Mouse (Mus musculus): ENCODE data around the gene Grik1. TPM values are rescaled to one million over a fixed set of nuclear protein-coding genes. Genes with fewer than 3 reads are reported as not detected.

Gene Grik1
- polyA plus RNA-seq, 1 experiment from 2014 or later: 0.84 TPM

- WGBS: 83% methylated on average over 3 of the region's 3 CpGs
- H3K9me3 ChIP-seq (ENCODE audit: control insufficient read depth, low read length): no peaks in the 10 kb centered on the region
- DNase-seq (ENCODE audit: low spot score): no peak
- H3K4me2 ChIP-seq (ENCODE audit: low read depth, severe bottlenecking): no peak overlapping the region
- no peaks in the 10 kb centered on the region for H3K4me1 ChIP-seq (ENCODE audit: control insufficient read depth, insufficient read depth, low read length)
- no peak overlapping the region for H3K27ac ChIP-seq (replicated peaks; ENCODE audit: low read depth, low read length)
- no peak overlapping the region for H3K9ac ChIP-seq (ENCODE audit: low read length)
- no peak for ATAC-seq (ENCODE audit: insufficient number of reproducible peaks, low FRiP score, low TSS enrichment, low read depth)
- no peaks in the 10 kb centered on the region for H3K27me3 ChIP-seq (ENCODE audit: control insufficient read depth, insufficient read depth, low read length)
- no peak overlapping the region for H3K4me3 ChIP-seq (ENCODE audit: low read depth, low read length)
- no peaks in the 10 kb centered on the region for H3K36me3 ChIP-seq (ENCODE audit: control insufficient read depth, insufficient read depth, low read length)
Measured at GRCm38 (mm10) chr16:88249825-88250224, 40.2 kb downstream of the Grik1 start.

GRCm38 (mm10) chr16:88247586-88247985 is 42.5 kb downstream of the Grik1 start:
- ATAC-seq (ENCODE audit: insufficient number of reproducible peaks, low FRiP score, low TSS enrichment, low read depth): no peak
- Histone ChIP-seq H3K9me3 (ENCODE audit: control insufficient read depth, low read length) (no peaks in the 10 kb centered on the region), H3K9ac (ENCODE audit: low read length) (no peak overlapping the region), H3K4me2 (ENCODE audit: low read depth, severe bottlenecking) (no peak overlapping the region), H3K36me3 (ENCODE audit: control insufficient read depth, insufficient read depth, low read length) (no peaks in the 10 kb centered on the region), H3K27me3 (ENCODE audit: control insufficient read depth, insufficient read depth, low read length) (no peaks in the 10 kb centered on the region), H3K4me1 (ENCODE audit: control insufficient read depth, insufficient read depth, low read length) (no peaks in the 10 kb centered on the region), H3K27ac (replicated peaks; ENCODE audit: low read depth, low read length) (no peak overlapping the region), H3K4me3 (ENCODE audit: low read depth, low read length) (no peak overlapping the region)
- WGBS: 91% methylated on average over 3 of the region's 3 CpGs
- DNase-seq (ENCODE audit: low spot score): no peak

GRCm38 (mm10) chr16:88244658-88245057 is 45.4 kb downstream of the Grik1 start:
- 86% methylated on average over 4 of the region's 4 CpGs for WGBS
- no peak for ATAC-seq (ENCODE audit: insufficient number of reproducible peaks, low FRiP score, low TSS enrichment, low read depth)

GRCm38 (mm10) chr16:88225616-88226015 is 64.4 kb downstream of the Grik1 start:
- WGBS: 43% methylated on average over 4 of the region's 16 CpGs
- Histone ChIP-seq H3K36me3 (ENCODE audit: control insufficient read depth, insufficient read depth, low read length) (no peaks in the 10 kb centered on the region), H3K4me1 (ENCODE audit: control insufficient read depth, insufficient read depth, low read length) (no peaks in the 10 kb centered on the region), H3K9ac (ENCODE audit: low read length) (no peak overlapping the region), H3K4me3 (ENCODE audit: low read depth, low read length) (no peak overlapping the region), H3K4me2 (ENCODE audit: low read depth, severe bottlenecking) (no peak overlapping the region), H3K27me3 (ENCODE audit: control insufficient read depth, insufficient read depth, low read length) (no peaks in the 10 kb centered on the region), H3K9me3 (ENCODE audit: control insufficient read depth, low read length) (no peaks in the 10 kb centered on the region), H3K27ac (replicated peaks; ENCODE audit: low read depth, low read length) (no peak overlapping the region)
- DNase-seq (ENCODE audit: low spot score) (no peak), ATAC-seq (ENCODE audit: insufficient number of reproducible peaks, low FRiP score, low TSS enrichment, low read depth) (no peak)

More at GRCm38 (mm10) chr16:88244658-88245057, 45.4 kb downstream of the Grik1 start:
- Histone ChIP-seq H3K9me3 (ENCODE audit: control insufficient read depth, low read length) (no peaks in the 10 kb centered on the region), H3K27ac (replicated peaks; ENCODE audit: low read depth, low read length) (no peak overlapping the region), H3K4me2 (ENCODE audit: low read depth, severe bottlenecking) (no peak overlapping the region), H3K27me3 (ENCODE audit: control insufficient read depth, insufficient read depth, low read length) (no peaks in the 10 kb centered on the region), H3K36me3 (ENCODE audit: control insufficient read depth, insufficient read depth, low read length) (no peaks in the 10 kb centered on the region), H3K4me1 (ENCODE audit: control insufficient read depth, insufficient read depth, low read length) (no peaks in the 10 kb centered on the region), H3K9ac (ENCODE audit: low read length) (no peak overlapping the region), H3K4me3 (ENCODE audit: low read depth, low read length) (no peak overlapping the region)
- no peak for DNase-seq (ENCODE audit: low spot score)

- Histone ChIP-seq H3K9me3 (ENCODE audit: control insufficient read depth, low read length) (no peaks in the 10 kb centered on the region), H3K36me3 (ENCODE audit: control insufficient read depth, insufficient read depth, low read length) (no peaks in the 10 kb centered on the region), H3K4me1 (ENCODE audit: control insufficient read depth, insufficient read depth, low read length) (no peaks in the 10 kb centered on the region), H3K9ac (ENCODE audit: low read length) (no peak overlapping the region), H3K4me2 (ENCODE audit: low read depth, severe bottlenecking) (no peak overlapping the region), H3K27me3 (ENCODE audit: control insufficient read depth, insufficient read depth, low read length) (no peaks in the 10 kb centered on the region), H3K27ac (replicated peaks; ENCODE audit: low read depth, low read length) (no peak overlapping the region), H3K4me3 (ENCODE audit: low read depth, low read length) (no peak overlapping the region)
- WGBS: 77% methylated on average over 3 of the region's 3 CpGs
- no peak for ATAC-seq (ENCODE audit: insufficient number of reproducible peaks, low FRiP score, low TSS enrichment, low read depth)
- DNase-seq (ENCODE audit: low spot score): no peak
Measured at GRCm38 (mm10) chr16:88221932-88222331, 68.1 kb downstream of the Grik1 start.

GRCm38 (mm10) chr16:88212531-88212930 is 77.5 kb downstream of the Grik1 start:
- no peak for DNase-seq (ENCODE audit: low spot score)
- Histone ChIP-seq H3K4me2 (ENCODE audit: low read depth, severe bottlenecking) (no peak overlapping the region), H3K9me3 (ENCODE audit: control insufficient read depth, low read length) (no peaks in the 10 kb centered on the region), H3K27ac (replicated peaks; ENCODE audit: low read depth, low read length) (no peak overlapping the region), H3K27me3 (ENCODE audit: control insufficient read depth, insufficient read depth, low read length) (no peaks in the 10 kb centered on the region), H3K36me3 (ENCODE audit: control insufficient read depth, insufficient read depth, low read length) (no peaks in the 10 kb centered on the region), H3K4me3 (ENCODE audit: low read depth, low read length) (no peak overlapping the region), H3K4me1 (ENCODE audit: control insufficient read depth, insufficient read depth, low read length) (no peaks in the 10 kb centered on the region), H3K9ac (ENCODE audit: low read length) (no peak overlapping the region)
- ATAC-seq (ENCODE audit: insufficient number of reproducible peaks, low FRiP score, low TSS enrichment, low read depth): no peak
- 67% methylated on average over 5 of the region's 5 CpGs for WGBS

GRCm38 (mm10) chr16:88211852-88212251 is 78.2 kb downstream of the Grik1 start:
- no peak overlapping the region for H3K9ac ChIP-seq (ENCODE audit: low read length)
- 67% methylated on average over 8 of the region's 8 CpGs for WGBS

GRCm38 (mm10) chr16:88204400-88204799 is 85.7 kb downstream of the Grik1 start:
- no peaks in the 10 kb centered on the region for H3K36me3 ChIP-seq (ENCODE audit: control insufficient read depth, insufficient read depth, low read length)
- no peak overlapping the region for H3K4me2 ChIP-seq (ENCODE audit: low read depth, severe bottlenecking)
- no peak overlapping the region for H3K9ac ChIP-seq (ENCODE audit: low read length)
- H3K27ac ChIP-seq (replicated peaks; ENCODE audit: low read depth, low read length): no peak overlapping the region
- H3K4me3 ChIP-seq (ENCODE audit: low read depth, low read length): no peak overlapping the region
- 6% methylated on average over 5 of the region's 5 CpGs for WGBS
- peak; percentile 78 for DNase-seq (ENCODE audit: low spot score)
- no peak for ATAC-seq (ENCODE audit: insufficient number of reproducible peaks, low FRiP score, low TSS enrichment, low read depth)
- no peaks in the 10 kb centered on the region for H3K9me3 ChIP-seq (ENCODE audit: control insufficient read depth, low read length)
- no peaks in the 10 kb centered on the region for H3K4me1 ChIP-seq (ENCODE audit: control insufficient read depth, insufficient read depth, low read length)
- H3K27me3 ChIP-seq (ENCODE audit: control insufficient read depth, insufficient read depth, low read length): no peaks in the 10 kb centered on the region

More at GRCm38 (mm10) chr16:88211852-88212251, 78.2 kb downstream of the Grik1 start:
- Histone ChIP-seq H3K27ac (replicated peaks; ENCODE audit: low read depth, low read length) (no peak overlapping the region), H3K36me3 (ENCODE audit: control insufficient read depth, insufficient read depth, low read length) (no peaks in the 10 kb centered on the region), H3K9me3 (ENCODE audit: control insufficient read depth, low read length) (no peaks in the 10 kb centered on the region), H3K4me3 (ENCODE audit: low read depth, low read length) (no peak overlapping the region), H3K27me3 (ENCODE audit: control insufficient read depth, insufficient read depth, low read length) (no peaks in the 10 kb centered on the region), H3K4me1 (ENCODE audit: control insufficient read depth, insufficient read depth, low read length) (no peaks in the 10 kb centered on the region), H3K4me2 (ENCODE audit: low read depth, severe bottlenecking) (no peak overlapping the region)
- no peak for DNase-seq (ENCODE audit: low spot score)
- ATAC-seq (ENCODE audit: insufficient number of reproducible peaks, low FRiP score, low TSS enrichment, low read depth): no peak

GRCm38 (mm10) chr16:88203985-88204384 is 86.1 kb downstream of the Grik1 start:
- ATAC-seq (ENCODE audit: insufficient number of reproducible peaks, low FRiP score, low TSS enrichment, low read depth): no peak

More at GRCm38 (mm10) chr16:88203985-88204384, 86.1 kb downstream of the Grik1 start:
- Histone ChIP-seq H3K36me3 (ENCODE audit: control insufficient read depth, insufficient read depth, low read length) (no peaks in the 10 kb centered on the region), H3K27ac (replicated peaks; ENCODE audit: low read depth, low read length) (no peak overlapping the region), H3K4me2 (ENCODE audit: low read depth, severe bottlenecking) (no peak overlapping the region), H3K4me3 (ENCODE audit: low read depth, low read length) (no peak overlapping the region), H3K27me3 (ENCODE audit: control insufficient read depth, insufficient read depth, low read length) (no peaks in the 10 kb centered on the region), H3K9ac (ENCODE audit: low read length) (no peak overlapping the region), H3K4me1 (ENCODE audit: control insufficient read depth, insufficient read depth, low read length) (no peaks in the 10 kb centered on the region), H3K9me3 (ENCODE audit: control insufficient read depth, low read length) (no peaks in the 10 kb centered on the region)
- DNase-seq (ENCODE audit: low spot score): no peak
- 71% methylated on average over 6 of the region's 6 CpGs for WGBS

Measured in limb, embryonic 11.5 days (tissue).